Mouse (Mus musculus) ovary, postnatal 14 days (tissue): ENCODE measurements at regions not wholly inside any gene's neighbourhood (a gene's known extent, or its start where the extent isn't known, plus 50 kb on each side); places are given as distances from the start of the nearest gene placed in this dataset.

ENCODE experiments used
- DNase-seq: peaks from one replicate; pipeline ENCODE4 v3.0.0; 2022; ENCODE audit warnings: low spot score

GRCm38 (mm10) chr13:39950203-39950602 lies 411.0 kb downstream of the Ofcc1 start:
- no peak for DNase-seq

- no peak for DNase-seq
Measured at GRCm38 (mm10) chr13:39935216-39935615, 426.0 kb downstream of the Ofcc1 start.

GRCm38 (mm10) chr13:39931487-39931886 lies 429.8 kb downstream of the Ofcc1 start:
- no peak for DNase-seq

- DNase-seq = no peak
Measured at GRCm38 (mm10) chr13:39928573-39928972, 432.7 kb downstream of the Ofcc1 start.

GRCm38 (mm10) chr13:39924366-39924765 lies 436.9 kb downstream of the Ofcc1 start:
- DNase-seq = no peak

- DNase-seq = no peak
Measured at GRCm38 (mm10) chr13:39923113-39923512, 438.1 kb downstream of the Ofcc1 start.

- no peak for DNase-seq
Measured at GRCm38 (mm10) chr13:39907720-39908119, 453.5 kb downstream of the Ofcc1 start.

- DNase-seq = no peak
Measured at GRCm38 (mm10) chr13:39904264-39904663, 457.0 kb downstream of the Ofcc1 start.

GRCm38 (mm10) chr13:39903319-39903718 lies 457.9 kb downstream of the Ofcc1 start:
- DNase-seq = no peak

- DNase-seq = no peak
Measured at GRCm38 (mm10) chr13:39899332-39899731, 461.9 kb downstream of the Ofcc1 start.

GRCm38 (mm10) chr13:39898412-39898979 lies 462.8 kb downstream of the Ofcc1 start:
- no peak for DNase-seq

GRCm38 (mm10) chr13:39894159-39894558 lies 467.1 kb downstream of the Ofcc1 start:
- no peak for DNase-seq

GRCm38 (mm10) chr13:39881066-39881465 lies 480.2 kb downstream of the Ofcc1 start:
- DNase-seq = no peak

- DNase-seq = no peak
Measured at GRCm38 (mm10) chr13:39880136-39880535, 481.1 kb downstream of the Ofcc1 start.

GRCm38 (mm10) chr13:39877361-39878141 lies 483.7 kb downstream of the Ofcc1 start:
- no peak for DNase-seq

- no peak for DNase-seq
Measured at GRCm38 (mm10) chr13:39852257-39852800, 508.9 kb downstream of the Ofcc1 start.

- DNase-seq = no peak
Measured at GRCm38 (mm10) chr13:39849391-39849790, 511.9 kb downstream of the Ofcc1 start.

- no peak for DNase-seq
Measured at GRCm38 (mm10) chr13:39836053-39836584, 525.1 kb downstream of the Ofcc1 start.

- DNase-seq = no peak
Measured at GRCm38 (mm10) chr13:39835302-39835701, 525.9 kb downstream of the Ofcc1 start.

GRCm38 (mm10) chr13:39834521-39835245 lies 526.6 kb downstream of the Ofcc1 start:
- no peak for DNase-seq

GRCm38 (mm10) chr13:39823965-39824555 lies 537.2 kb downstream of the Ofcc1 start:
- peak; percentile 7 for DNase-seq

GRCm38 (mm10) chr13:39823346-39823954 lies 537.8 kb downstream of the Ofcc1 start:
- DNase-seq = no peak
